Mouse (Mus musculus): Measurements from ENCODE around the gene Vrk1. TPM values are rescaled to one million over a fixed set of nuclear protein-coding genes. Genes with fewer than 3 reads are reported as not detected.

The Vrk1 gene
- polyA plus RNA-seq (2014; fragmentation: Nextera tagmentation; extraction: Ambion mirVana), result 37.1 and 39.8 TPM in 2 replicates

- H3K4me1 ChIP-seq (ENCODE audit: control insufficient read depth in 2 of 2, insufficient read depth in 2 of 2, low read length in 2 of 2), result peaks cover 4 to 19% of the 10 kb centered on the region in 2 experiments
- peak within 1 kb of the TSS; percentile 88 to 95 for H3K4me3 ChIP-seq (ENCODE audit: control insufficient read depth in 1 of 2, insufficient read depth in 1 of 2, low read depth in 1 of 2, low read length in 2 of 2)
- H3K36me3 ChIP-seq (ENCODE audit: control insufficient read depth, insufficient read depth, low read length), result no peaks in the 10 kb centered on the region
- WGBS, result under 1% methylated on average over 72 of the region's 72 CpGs
- H3K27me3 ChIP-seq (ENCODE audit: control insufficient read depth, insufficient read depth, low read length), result no peaks in the 10 kb centered on the region
- no peaks in the 10 kb centered on the region for H3K9me3 ChIP-seq (ENCODE audit: control insufficient read depth, low read length)
- H3K9ac ChIP-seq (ENCODE audit: low read length), result peak within 1 kb of the TSS; percentile 85
- peak within 1 kb of the TSS; percentile 85 for H3K4me2 ChIP-seq (ENCODE audit: low read length)
- H3K27ac ChIP-seq (replicated peaks in 1 of 2; ENCODE audit: control insufficient read depth in 1 of 2, insufficient read depth in 1 of 2, low read depth in 2 of 2, low read length in 2 of 2), result peak within 1 kb of the TSS; percentile 30 to 78; a peak in 2 of 4 replicates
- ATAC-seq (ENCODE audit: insufficient number of reproducible peaks, insufficient read depth, low FRiP score, low read depth), result peak; percentile 96
These were observed at the start of gene Vrk1 for GRCm38 (mm10) chr12:106010065-106010915. Gene Vrk1 (plus strand): TSS chr12:106010228.

- Histone ChIP-seq H3K9ac (ENCODE audit: low read length) (no peak overlapping the region), H3K4me1 (ENCODE audit: control insufficient read depth in 2 of 2, insufficient read depth in 2 of 2, low read length in 2 of 2) (peaks cover 6 to 9% of the 10 kb centered on the region in 2 experiments), H3K27me3 (ENCODE audit: control insufficient read depth, insufficient read depth, low read length) (peaks cover 7% of the 10 kb centered on the region), H3K27ac (replicated peaks in 1 of 2; ENCODE audit: control insufficient read depth in 1 of 2, insufficient read depth in 1 of 2, low read depth in 2 of 2, low read length in 2 of 2) (no peak overlapping the region), H3K4me3 (ENCODE audit: control insufficient read depth in 1 of 2, insufficient read depth in 1 of 2, low read depth in 1 of 2, low read length in 2 of 2) (no peak overlapping the region), H3K4me2 (ENCODE audit: low read length) (no peak overlapping the region), H3K36me3 (ENCODE audit: control insufficient read depth, insufficient read depth, low read length) (no peaks in the 10 kb centered on the region), H3K9me3 (ENCODE audit: control insufficient read depth, low read length) (no peaks in the 10 kb centered on the region)
- 26% methylated on average over 19 of the region's 19 CpGs for WGBS
- no peak for ATAC-seq (ENCODE audit: insufficient number of reproducible peaks, insufficient read depth, low FRiP score, low read depth)
These were observed 49.3 kb upstream of the Vrk1 start for GRCm38 (mm10) chr12:105960592-105961330.

- H3K9me3 ChIP-seq (ENCODE audit: control insufficient read depth, low read length), result no peaks in the 10 kb centered on the region
- H3K4me2 ChIP-seq (ENCODE audit: low read length), result peak overlapping the region; percentile 99
- H3K9ac ChIP-seq (ENCODE audit: low read length), result peak overlapping the region; percentile 21; the same call in 1 of the 2 replicates
- no peak overlapping the region for H3K27ac ChIP-seq (replicated peaks in 1 of 2; ENCODE audit: control insufficient read depth in 1 of 2, insufficient read depth in 1 of 2, low read depth in 2 of 2, low read length in 2 of 2)
- H3K36me3 ChIP-seq (ENCODE audit: control insufficient read depth, insufficient read depth, low read length), result no peaks in the 10 kb centered on the region
- peaks cover 7% of the 10 kb centered on the region for H3K27me3 ChIP-seq (ENCODE audit: control insufficient read depth, insufficient read depth, low read length)
- H3K4me3 ChIP-seq (ENCODE audit: control insufficient read depth in 1 of 2, insufficient read depth in 1 of 2, low read depth in 1 of 2, low read length in 2 of 2), result peak overlapping the region in 1 of 2 experiments; percentile 67; a peak in 1 of 4 replicates
- ATAC-seq (ENCODE audit: insufficient number of reproducible peaks, insufficient read depth, low FRiP score, low read depth), result no peak
- 10% methylated on average over 12 of the region's 12 CpGs for WGBS
- peaks cover 0 to 3% of the 10 kb centered on the region in 2 experiments; a peak in 1 of 4 replicates for H3K4me1 ChIP-seq (ENCODE audit: control insufficient read depth in 2 of 2, insufficient read depth in 2 of 2, low read length in 2 of 2)
These were observed 48.4 kb upstream of the Vrk1 start for GRCm38 (mm10) chr12:105961667-105962066.

- no peaks in the 10 kb centered on the region for H3K36me3 ChIP-seq (ENCODE audit: control insufficient read depth, insufficient read depth, low read length)
- peak overlapping the region; percentile 72 for H3K9ac ChIP-seq (ENCODE audit: low read length)
- under 1% methylated on average over 37 of the region's 37 CpGs for WGBS
- ATAC-seq (ENCODE audit: insufficient number of reproducible peaks, insufficient read depth, low FRiP score, low read depth), result peak; percentile 88
- peak overlapping the region; percentile 99 for H3K4me2 ChIP-seq (ENCODE audit: low read length)
- H3K4me3 ChIP-seq (ENCODE audit: control insufficient read depth in 1 of 2, insufficient read depth in 1 of 2, low read depth in 1 of 2, low read length in 2 of 2), result peak overlapping the region; percentile 58 to 67
- H3K27me3 ChIP-seq (ENCODE audit: control insufficient read depth, insufficient read depth, low read length), result peaks cover 7% of the 10 kb centered on the region
- peaks cover 2 to 3% of the 10 kb centered on the region in 2 experiments; a peak in 3 of 4 replicates for H3K4me1 ChIP-seq (ENCODE audit: control insufficient read depth in 2 of 2, insufficient read depth in 2 of 2, low read length in 2 of 2)
- no peak overlapping the region for H3K27ac ChIP-seq (replicated peaks in 1 of 2; ENCODE audit: control insufficient read depth in 1 of 2, insufficient read depth in 1 of 2, low read depth in 2 of 2, low read length in 2 of 2)
- H3K9me3 ChIP-seq (ENCODE audit: control insufficient read depth, low read length), result no peaks in the 10 kb centered on the region
These were observed 47.7 kb upstream of the Vrk1 start for GRCm38 (mm10) chr12:105962103-105963011.

- WGBS, result 3% methylated on average over 30 of the region's 30 CpGs
- ATAC-seq (ENCODE audit: insufficient number of reproducible peaks, insufficient read depth, low FRiP score, low read depth), result 0 out of 2 replicates have a peak, but pooled peaks have one; percentile 36
These were observed 46.9 kb upstream of the Vrk1 start for GRCm38 (mm10) chr12:105963012-105963572.

GRCm38 (mm10) chr12:105966887-105967637 lies 43.0 kb upstream of the Vrk1 start:
- no peak for ATAC-seq (ENCODE audit: insufficient number of reproducible peaks, insufficient read depth, low FRiP score, low read depth)
- Histone ChIP-seq H3K36me3 (ENCODE audit: control insufficient read depth, insufficient read depth, low read length) (no peaks in the 10 kb centered on the region), H3K27me3 (ENCODE audit: control insufficient read depth, insufficient read depth, low read length) (no peaks in the 10 kb centered on the region; the same call in 1 of the 2 replicates), H3K4me2 (ENCODE audit: low read length) (peak overlapping the region; percentile 62), H3K27ac (replicated peaks in 1 of 2; ENCODE audit: control insufficient read depth in 1 of 2, insufficient read depth in 1 of 2, low read depth in 2 of 2, low read length in 2 of 2) (no peak overlapping the region), H3K4me1 (ENCODE audit: control insufficient read depth in 2 of 2, insufficient read depth in 2 of 2, low read length in 2 of 2) (peaks cover 6% of the 10 kb centered on the region in 2 experiments; a peak in 3 of 4 replicates), H3K9ac (ENCODE audit: low read length) (no peak overlapping the region), H3K9me3 (ENCODE audit: control insufficient read depth, low read length) (0 out of 2 replicates have a peak, but pooled peaks cover 1% of the 10 kb centered on the region), H3K4me3 (ENCODE audit: control insufficient read depth in 1 of 2, insufficient read depth in 1 of 2, low read depth in 1 of 2, low read length in 2 of 2) (peak overlapping the region in 1 of 2 experiments; percentile 24; a peak in 1 of 4 replicates)
- 55% methylated on average over 19 of the region's 19 CpGs for WGBS

More at GRCm38 (mm10) chr12:105963012-105963572, 46.9 kb upstream of the Vrk1 start:
- Histone ChIP-seq H3K27ac (replicated peaks in 1 of 2; ENCODE audit: control insufficient read depth in 1 of 2, insufficient read depth in 1 of 2, low read depth in 2 of 2, low read length in 2 of 2) (no peak overlapping the region), H3K9ac (ENCODE audit: low read length) (peak overlapping the region; percentile 72), H3K9me3 (ENCODE audit: control insufficient read depth, low read length) (no peaks in the 10 kb centered on the region), H3K36me3 (ENCODE audit: control insufficient read depth, insufficient read depth, low read length) (no peaks in the 10 kb centered on the region), H3K4me1 (ENCODE audit: control insufficient read depth in 2 of 2, insufficient read depth in 2 of 2, low read length in 2 of 2) (peaks cover 6% of the 10 kb centered on the region in 2 experiments; a peak in 3 of 4 replicates), H3K4me2 (ENCODE audit: low read length) (peak overlapping the region; percentile 99), H3K4me3 (ENCODE audit: control insufficient read depth in 1 of 2, insufficient read depth in 1 of 2, low read depth in 1 of 2, low read length in 2 of 2) (peak overlapping the region; percentile 58 to 67), H3K27me3 (ENCODE audit: control insufficient read depth, insufficient read depth, low read length) (peaks cover 7% of the 10 kb centered on the region)
